Comparison of ENCODE assay signal across 10 mouse cellular contexts in genomic region chr12:80853737-80854136, GRCm38 (mm10).
DNase-seq lines count a peak whose midpoint lies in the region; ATAC-seq and TF ChIP-seq lines count a peak whose summit lies in the region.
"Had no signal": no experiment of that assay in that cellular context is flagged by ENCODE, and none has a peak within 500 bp of the region (broad histone marks: within the 10 kb centered on the region; RNA-seq: fewer than 3 reads in every experiment).

No protein-coding gene starts in this region.

- H3K4me3 ChIP-seq in cerebellum, adult 2 months (replicated peaks; ENCODE audit: insufficient read depth, low read depth, low read length) = no peak overlapping the region
- no peak overlapping the region for H3K4me3 ChIP-seq in lung, adult 2 months (replicated peaks; ENCODE audit: extremely low read depth, low read depth, low read length)
- no peak overlapping the region for H3K4me3 ChIP-seq in intestine, embryonic 16.5 days (ENCODE audit: low read length)
- no peak overlapping the region for H3K4me3 ChIP-seq in stomach, embryonic 16.5 days (replicated peaks; ENCODE audit: low read length)

- TF ChIP-seq POLR2A in cerebellum, adult 2 months (IDR thresholded peaks at IDR 0.05; ENCODE audit: borderline replicate concordance, insufficient read depth, low read length) = no peak
- TF ChIP-seq POLR2A in lung, adult 2 months (IDR thresholded peaks at IDR 0.05; ENCODE audit: borderline replicate concordance, extremely low read depth, low read depth, low read length) = no peak

- H3K27me3 ChIP-seq in cerebellum, adult 2 months (ENCODE audit: control insufficient read depth, insufficient read depth, low read length) = no peaks in the 10 kb centered on the region
- H3K27me3 ChIP-seq in intestine, embryonic 16.5 days (replicated peaks; ENCODE audit: control insufficient read depth, insufficient read depth, low read length) = no peaks in the 10 kb centered on the region
- no peaks in the 10 kb centered on the region for H3K27me3 ChIP-seq in stomach, embryonic 16.5 days (ENCODE audit: control insufficient read depth, insufficient read depth, low read length)

- H3K27ac ChIP-seq in cerebellum, adult 2 months (ENCODE audit: insufficient read depth, low read length) = peak overlapping the region; percentile 78; the same call in 1 of the 2 replicates
- peak overlapping the region; percentile 61; the same call in 1 of the 2 replicates for H3K27ac ChIP-seq in intestine, embryonic 16.5 days (ENCODE audit: low read length)
- H3K27ac ChIP-seq in stomach, embryonic 16.5 days (ENCODE audit: low read length) = peak overlapping the region; percentile 65

- peaks cover 28% of the 10 kb centered on the region; the same call in 1 of the 2 replicates for H3K4me1 ChIP-seq in cerebellum, adult 2 months (ENCODE audit: control insufficient read depth, insufficient read depth, low read length)
- H3K4me1 ChIP-seq in lung, adult 2 months (ENCODE audit: control insufficient read depth, insufficient read depth, low read length) = peaks cover 28% of the 10 kb centered on the region
- peaks cover 15% of the 10 kb centered on the region; the same call in 1 of the 2 replicates for H3K4me1 ChIP-seq in intestine, embryonic 16.5 days (ENCODE audit: control insufficient read depth, insufficient read depth, low read length)
- H3K4me1 ChIP-seq in stomach, embryonic 16.5 days (ENCODE audit: control insufficient read depth, insufficient read depth, low read length) = peaks cover 17% of the 10 kb centered on the region

- ATAC-seq in cerebellum, adult (ENCODE audit: insufficient number of reproducible peaks, low FRiP score, low TSS enrichment) = no peak
- no peak for ATAC-seq in intestine, embryonic 16.5 days
- no peak; the same call in 1 of the 2 replicates for ATAC-seq in stomach, embryonic 16.5 days (ENCODE audit: insufficient read depth, low FRiP score)
- ATAC-seq: forebrain, embryonic 14.5 days had no signal

- TF ChIP-seq CTCF in cerebellum, adult 2 months (IDR thresholded peaks at IDR 0.05; ENCODE audit: borderline replicate concordance, insufficient read depth, low read depth, low read length) = no peak
- TF ChIP-seq CTCF in lung, adult 2 months (IDR thresholded peaks at IDR 0.05; ENCODE audit: insufficient read depth, low read length) = no peak

- no peaks in the 10 kb centered on the region for H3K9me3 ChIP-seq in intestine, embryonic 16.5 days (ENCODE audit: control insufficient read depth, low read length)
- no peaks in the 10 kb centered on the region for H3K9me3 ChIP-seq in stomach, embryonic 16.5 days (replicated peaks; ENCODE audit: control insufficient read depth, low read length)

- 5% methylated on average over 3 of the region's 3 CpGs for WGBS in cerebellum, adult 2 months
- WGBS in lung, adult 2 months = 12% methylated on average over 3 of the region's 3 CpGs
- WGBS in intestine, embryonic 16.5 days = 44% methylated on average over 3 of the region's 3 CpGs
- 24% methylated on average over 3 of the region's 3 CpGs for WGBS in stomach, embryonic 16.5 days

- DNase-seq in cerebellum, adult 2 months = peak in 1 of 2 experiments; percentile 52
- peak; percentile 65 to 81 for DNase-seq in lung, adult 18-20 months
- no peak for DNase-seq in lung, adult 2 months
- no peak for DNase-seq in spleen, postnatal 36 days (ENCODE audit: low spot score in 2 of 2)
- no peak for DNase-seq in B cell, adult 2 months
- DNase-seq: layer of hippocampus, postnatal 36 days had no signal

- H3K4me2 ChIP-seq in intestine, embryonic 16.5 days (ENCODE audit: low read depth, low read length) = no peak overlapping the region
- H3K4me2 ChIP-seq in stomach, embryonic 16.5 days (ENCODE audit: low read depth, low read length) = no peak overlapping the region

- no peak overlapping the region for H3K9ac ChIP-seq in intestine, embryonic 16.5 days (ENCODE audit: low read depth, low read length)
- H3K9ac ChIP-seq in stomach, embryonic 16.5 days (ENCODE audit: low read length) = no peak overlapping the region

- H3K36me3 ChIP-seq in intestine, embryonic 16.5 days (ENCODE audit: control insufficient read depth, insufficient read depth, low read length) = no peaks in the 10 kb centered on the region
- H3K36me3 ChIP-seq in stomach, embryonic 16.5 days (ENCODE audit: control insufficient read depth, insufficient read depth, low read length) = no peaks in the 10 kb centered on the region

Comparison
In these comparisons a context has a peak if more than half of its experiments do, and no peak if none do; other contexts are left out.
1. DNase-seq: peak in lung, adult 18-20 months (2 of 2); none in lung, adult 2 months (single experiment), spleen, postnatal 36 days (0 of 2) and B cell, adult 2 months (0 of 2).
2. Peak in every context shown above with its lines, with median percentiles within 50 percentile points of each other: H3K27ac ChIP-seq.